Mouse (Mus musculus): ENCODE measurements around the gene Aldh1l1. TPM values are rescaled to one million over a fixed set of nuclear protein-coding genes. Genes with fewer than 3 reads are reported as not detected.
A peak's percentile ranks its signal among the peaks of the same experiment; 100 is the strongest.

Gene Aldh1l1
- polyA plus RNA-seq, 1 experiment from 2014 or later = 8.0 TPM

DNA sequence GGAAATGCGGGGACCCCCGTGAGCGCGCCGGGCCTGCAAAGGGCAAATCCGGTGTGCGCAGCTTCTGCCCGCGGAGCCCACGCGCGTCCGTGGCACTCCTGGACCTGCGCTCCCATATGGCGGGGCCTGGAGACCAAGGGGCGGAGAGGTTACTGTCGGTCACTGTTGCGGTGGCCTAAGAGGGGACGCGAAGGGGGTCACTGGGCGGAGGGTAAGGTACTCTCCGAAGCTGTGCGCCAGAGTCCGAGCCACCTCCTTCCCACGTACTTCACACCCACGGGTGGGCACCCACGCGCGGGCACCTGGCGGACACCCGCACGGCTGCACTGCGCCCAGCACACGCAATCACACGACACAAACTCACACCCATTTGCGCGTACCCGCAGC, 23.4 kb upstream of the Aldh1l1 start:
- peak overlapping the region; percentile 73 for H3K4me2 ChIP-seq
- peak overlapping the region; percentile 56 for H3K4me3 ChIP-seq
- peaks cover 7% of the 10 kb centered on the region; the same call in 1 of the 2 replicates for H3K4me1 ChIP-seq
- peaks cover 63% of the 10 kb centered on the region for H3K27me3 ChIP-seq (replicated peaks)
- no peak for ATAC-seq
- H3K9ac ChIP-seq = peak overlapping the region; percentile 52
- 5% methylated on average over 38 of the region's 38 CpGs for WGBS (ENCODE audit: insufficient replicate concordance)
- peak overlapping the region; percentile 67 for H3K27ac ChIP-seq
- H3K9me3 ChIP-seq (replicated peaks) = no peaks in the 10 kb centered on the region
- H3K36me3 ChIP-seq = no peaks in the 10 kb centered on the region

GRCm38 (mm10) chr6:90463228-90463862, 22.9 kb upstream of the Aldh1l1 start:
- Histone ChIP-seq H3K27ac (peak overlapping the region; percentile 67), H3K27me3 (replicated peaks) (peaks cover 63% of the 10 kb centered on the region), H3K4me3 (peak overlapping the region; percentile 56), H3K9ac (peak overlapping the region; percentile 52; the same call in 1 of the 2 replicates), H3K9me3 (replicated peaks) (no peaks in the 10 kb centered on the region), H3K4me2 (peak overlapping the region; percentile 73), H3K4me1 (peaks cover 7% of the 10 kb centered on the region; the same call in 1 of the 2 replicates), H3K36me3 (no peaks in the 10 kb centered on the region)
- under 1% methylated on average over 31 of the region's 31 CpGs for WGBS (ENCODE audit: insufficient replicate concordance)
- ATAC-seq = peak; percentile 67

GRCm38 (mm10) chr6:90463890-90464421, 22.3 kb upstream of the Aldh1l1 start:
- no peak; the same call in 1 of the 2 replicates for ATAC-seq
- Histone ChIP-seq H3K27ac (peak overlapping the region; percentile 67; the same call in 1 of the 2 replicates), H3K9ac (no peak overlapping the region), H3K36me3 (no peaks in the 10 kb centered on the region), H3K4me2 (peak overlapping the region; percentile 73), H3K27me3 (replicated peaks) (peaks cover 63% of the 10 kb centered on the region), H3K4me1 (peaks cover 7% of the 10 kb centered on the region; the same call in 1 of the 2 replicates), H3K4me3 (peak overlapping the region; percentile 56), H3K9me3 (replicated peaks) (no peaks in the 10 kb centered on the region)
- 35% methylated on average over 7 of the region's 7 CpGs for WGBS (ENCODE audit: insufficient replicate concordance)

DNA sequence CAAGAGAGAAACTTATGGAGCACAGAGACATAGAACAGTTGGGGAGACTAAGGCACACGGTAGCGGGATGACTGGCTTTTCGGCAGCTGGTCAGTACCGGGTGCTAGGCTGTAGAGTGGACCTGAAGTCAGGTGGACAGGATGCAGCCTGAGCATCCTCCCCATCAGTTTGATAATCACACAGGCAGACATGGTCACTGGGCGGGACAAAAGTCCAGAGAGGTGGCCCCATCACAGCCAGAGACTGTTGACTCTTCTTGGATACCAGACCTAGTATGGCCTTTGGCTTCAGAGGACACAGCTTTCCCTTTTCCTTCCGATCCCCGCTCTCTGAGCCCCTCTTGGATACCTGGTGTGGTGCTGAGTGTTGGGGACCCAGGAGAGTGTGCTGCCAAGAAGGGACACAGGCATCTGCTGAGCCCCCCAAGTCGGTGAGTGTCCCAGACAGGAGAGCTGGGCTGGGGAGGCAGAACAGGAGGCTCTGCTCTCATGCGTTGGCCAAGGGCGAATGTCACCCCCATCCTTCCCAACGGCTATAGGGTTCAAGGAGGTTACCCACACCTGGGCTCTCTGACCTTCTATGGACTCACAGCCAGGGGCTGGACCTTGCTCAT, 21.1 kb upstream of the Aldh1l1 start:
- Histone ChIP-seq H3K4me3 (no peak overlapping the region), H3K4me2 (peak overlapping the region; percentile 34; the same call in 1 of the 2 replicates), H3K27ac (peak overlapping the region; percentile 66; the same call in 1 of the 2 replicates), H3K9ac (no peak overlapping the region), H3K4me1 (peaks cover 7% of the 10 kb centered on the region; the same call in 1 of the 2 replicates), H3K36me3 (no peaks in the 10 kb centered on the region), H3K9me3 (replicated peaks) (no peaks in the 10 kb centered on the region), H3K27me3 (replicated peaks) (peaks cover 55% of the 10 kb centered on the region)
- 0 out of 2 replicates have a peak, but pooled peaks have one; percentile 16 for ATAC-seq
- 71% methylated on average over 11 of the region's 11 CpGs for WGBS (ENCODE audit: insufficient replicate concordance)

- Histone ChIP-seq H3K36me3 (no peaks in the 10 kb centered on the region), H3K4me1 (peaks cover 7% of the 10 kb centered on the region), H3K9ac (no peak overlapping the region), H3K9me3 (replicated peaks) (no peaks in the 10 kb centered on the region), H3K27me3 (replicated peaks) (peaks cover 45% of the 10 kb centered on the region), H3K27ac (peak overlapping the region; percentile 66), H3K4me3 (no peak overlapping the region), H3K4me2 (peak overlapping the region; percentile 34; the same call in 1 of the 2 replicates)
- 69% methylated on average over 10 of the region's 10 CpGs for WGBS (ENCODE audit: insufficient replicate concordance)
- no peak for ATAC-seq
These were observed 20.1 kb upstream of the Aldh1l1 start for GRCm38 (mm10) chr6:90466079-90466478.

DNA sequence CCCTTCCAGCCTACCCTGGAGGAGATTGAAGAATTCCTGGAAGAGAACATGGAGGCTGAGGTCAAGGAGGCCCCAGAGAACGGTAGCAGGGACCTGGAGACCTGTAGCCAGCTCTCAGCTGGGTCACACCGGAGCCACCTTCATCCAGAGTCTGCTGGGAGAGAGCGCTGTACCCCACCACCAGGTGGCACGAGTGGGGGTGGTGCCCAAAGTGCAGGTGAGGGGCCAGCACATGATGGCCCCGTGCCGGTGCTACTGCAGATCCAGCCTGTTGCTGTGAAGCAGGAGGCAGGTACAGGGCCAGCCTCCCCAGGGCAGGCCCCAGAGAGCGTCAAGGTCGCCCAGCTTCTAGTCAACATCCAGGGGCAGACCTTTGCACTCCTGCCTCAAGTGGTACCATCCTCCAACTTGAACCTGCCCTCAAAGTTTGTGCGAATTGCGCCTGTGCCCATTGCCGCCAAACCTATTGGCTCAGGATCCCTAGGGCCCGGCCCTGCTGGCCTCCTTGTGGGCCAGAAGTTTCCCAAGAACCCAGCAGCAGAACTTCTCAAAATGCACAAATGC, 19.3 kb upstream of the Aldh1l1 start:
- peak overlapping the region; percentile 34; the same call in 1 of the 2 replicates for H3K4me2 ChIP-seq

GRCm38 (mm10) chr6:90468216-90468615, 18.0 kb upstream of the Aldh1l1 start:
- 30% methylated on average over 1 of the region's 1 CpGs for WGBS (ENCODE audit: insufficient replicate concordance)
- H3K9me3 ChIP-seq (replicated peaks) = no peaks in the 10 kb centered on the region
- peaks cover 7% of the 10 kb centered on the region; the same call in 1 of the 2 replicates for H3K4me1 ChIP-seq
- H3K4me3 ChIP-seq = no peak overlapping the region
- H3K9ac ChIP-seq = no peak overlapping the region
- no peak for ATAC-seq
- H3K36me3 ChIP-seq = no peaks in the 10 kb centered on the region
- H3K27ac ChIP-seq = no peak overlapping the region
- peaks cover 24% of the 10 kb centered on the region for H3K27me3 ChIP-seq (replicated peaks)
- H3K4me2 ChIP-seq = 0 out of 2 replicates have a peak overlapping the region, but pooled peaks have one; percentile 4

More for the DNA sequence above, 19.3 kb upstream of the Aldh1l1 start:
- Histone ChIP-seq H3K9ac (no peak overlapping the region), H3K27ac (no peak overlapping the region), H3K4me3 (no peak overlapping the region), H3K27me3 (replicated peaks) (peaks cover 37% of the 10 kb centered on the region), H3K36me3 (no peaks in the 10 kb centered on the region), H3K9me3 (replicated peaks) (no peaks in the 10 kb centered on the region), H3K4me1 (peaks cover 7% of the 10 kb centered on the region)
- ATAC-seq = no peak
- 67% methylated on average over 12 of the region's 12 CpGs for WGBS (ENCODE audit: insufficient replicate concordance)

GRCm38 (mm10) chr6:90469041-90469440, 17.2 kb upstream of the Aldh1l1 start:
- H3K4me2 ChIP-seq = no peak overlapping the region
- 70% methylated on average over 6 of the region's 6 CpGs for WGBS (ENCODE audit: insufficient replicate concordance)
- H3K27ac ChIP-seq = no peak overlapping the region
- peaks cover 2% of the 10 kb centered on the region; the same call in 1 of the 2 replicates for H3K4me1 ChIP-seq
- H3K4me3 ChIP-seq = no peak overlapping the region
- H3K9me3 ChIP-seq (replicated peaks) = no peaks in the 10 kb centered on the region
- peaks cover 15% of the 10 kb centered on the region for H3K27me3 ChIP-seq (replicated peaks)
- 0 out of 2 replicates have a peak, but pooled peaks cover 3% of the 10 kb centered on the region for H3K36me3 ChIP-seq
- H3K9ac ChIP-seq = no peak overlapping the region
- no peak for ATAC-seq

GRCm38 (mm10) chr6:90470255-90470654, 16.0 kb upstream of the Aldh1l1 start:
- Histone ChIP-seq H3K27me3 (replicated peaks) (peaks cover 3% of the 10 kb centered on the region), H3K4me2 (no peak overlapping the region), H3K4me1 (peaks cover 2% of the 10 kb centered on the region), H3K36me3 (0 out of 2 replicates have a peak, but pooled peaks cover 5% of the 10 kb centered on the region), H3K9me3 (replicated peaks) (no peaks in the 10 kb centered on the region), H3K27ac (no peak overlapping the region), H3K9ac (no peak overlapping the region), H3K4me3 (no peak overlapping the region)
- WGBS (ENCODE audit: insufficient replicate concordance) = 51% methylated on average over 2 of the region's 2 CpGs
- ATAC-seq = no peak

GRCm38 (mm10) chr6:90470947-90471541, 15.2 kb upstream of the Aldh1l1 start:
- Histone ChIP-seq H3K36me3 (0 out of 2 replicates have a peak, but pooled peaks cover 5% of the 10 kb centered on the region), H3K9me3 (replicated peaks) (no peaks in the 10 kb centered on the region), H3K4me3 (no peak overlapping the region), H3K27ac (no peak overlapping the region), H3K4me2 (no peak overlapping the region), H3K9ac (no peak overlapping the region), H3K4me1 (peaks cover 7% of the 10 kb centered on the region), H3K27me3 (replicated peaks) (no peaks in the 10 kb centered on the region)
- WGBS (ENCODE audit: insufficient replicate concordance) = 50% methylated on average over 12 of the region's 12 CpGs
- no peak for ATAC-seq

- WGBS (ENCODE audit: insufficient replicate concordance) = 55% methylated on average over 4 of the region's 4 CpGs
These were observed 14.1 kb upstream of the Aldh1l1 start for GRCm38 (mm10) chr6:90472079-90472478.

More at GRCm38 (mm10) chr6:90472079-90472478, 14.1 kb upstream of the Aldh1l1 start:
- H3K4me3 ChIP-seq = no peak overlapping the region
- no peaks in the 10 kb centered on the region for H3K27me3 ChIP-seq (replicated peaks)
- peaks cover 7% of the 10 kb centered on the region for H3K4me1 ChIP-seq
- no peak overlapping the region for H3K27ac ChIP-seq
- 0 out of 2 replicates have a peak, but pooled peaks cover 5% of the 10 kb centered on the region for H3K36me3 ChIP-seq
- H3K4me2 ChIP-seq = no peak overlapping the region
- no peaks in the 10 kb centered on the region for H3K9me3 ChIP-seq (replicated peaks)
- ATAC-seq = no peak
- H3K9ac ChIP-seq = no peak overlapping the region
